Mouse (Mus musculus) T-helper 17 cell (primary cell): Measurements from ENCODE around the gene Ccnt1.

ENCODE experiments used
- in situ Hi-C, 2 experiments: fragments of 300-600 bp; cut with MboI, MseI; formaldehyde crosslinking; loops; 1 replicate in 1 of 2; 2 replicates in 1 of 2; pipeline ENCODE4 v1.15.1; 2025; ENCODE audit warnings: high pct_unique_total_duplicates in 2 of 2

Gene Ccnt1

GRCm38 (mm10) chr15:98546843-98547242, 23.9 kb downstream of the Ccnt1 start:
- in situ Hi-C loops: loop anchor here (10.0 kb wide), 2 partner anchors 472 to 1888 kb away; no protein-coding TSS in a partner anchor

DNA sequence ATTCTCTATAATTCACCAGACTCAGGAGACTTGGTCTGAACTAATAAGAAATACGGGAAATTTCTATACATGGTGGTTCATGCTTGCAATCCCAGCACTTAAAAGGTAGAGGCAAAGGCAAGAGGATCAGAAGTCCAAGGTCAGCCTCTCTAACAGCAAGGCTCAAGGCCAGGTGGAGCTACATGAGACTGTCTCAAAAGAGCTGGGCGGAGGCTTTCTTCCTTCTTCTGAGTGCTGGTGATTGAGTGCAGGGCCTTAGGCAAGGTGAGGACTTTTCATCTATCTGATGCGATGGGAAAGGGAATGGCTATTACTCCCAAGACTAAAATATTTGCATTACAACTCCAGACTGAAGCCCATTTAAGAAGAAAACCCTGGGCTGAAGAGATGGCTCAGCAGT, 25.6 kb downstream of the Ccnt1 start:
- in situ Hi-C loops: loop anchor here (10.0 kb wide), 2 partner anchors 470 to 1890 kb away; no protein-coding TSS in a partner anchor

DNA sequence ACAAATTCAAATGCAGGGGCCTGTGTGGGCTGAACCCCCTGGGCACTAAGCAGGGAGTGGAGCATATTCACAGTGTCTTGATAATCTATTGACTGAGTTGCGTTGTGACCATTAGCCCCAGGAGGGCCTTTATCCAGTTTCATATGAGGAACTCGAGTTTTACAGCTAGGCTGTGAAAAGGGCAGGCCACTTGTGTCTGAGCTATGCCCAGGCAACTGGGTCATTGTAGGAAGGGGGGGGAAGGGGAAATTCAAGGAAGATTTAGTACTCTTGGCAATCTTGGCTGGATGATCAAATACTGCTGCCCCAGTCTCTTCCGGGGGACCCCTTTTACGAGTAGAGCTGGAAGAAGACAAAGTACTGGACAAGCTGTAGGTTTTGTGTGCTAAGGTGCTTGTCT, 27.4 kb downstream of the Ccnt1 start:
- in situ Hi-C loops: loop anchor here (10.0 kb wide), 2 partner anchors 469 to 1891 kb away; no protein-coding TSS in a partner anchor

DNA sequence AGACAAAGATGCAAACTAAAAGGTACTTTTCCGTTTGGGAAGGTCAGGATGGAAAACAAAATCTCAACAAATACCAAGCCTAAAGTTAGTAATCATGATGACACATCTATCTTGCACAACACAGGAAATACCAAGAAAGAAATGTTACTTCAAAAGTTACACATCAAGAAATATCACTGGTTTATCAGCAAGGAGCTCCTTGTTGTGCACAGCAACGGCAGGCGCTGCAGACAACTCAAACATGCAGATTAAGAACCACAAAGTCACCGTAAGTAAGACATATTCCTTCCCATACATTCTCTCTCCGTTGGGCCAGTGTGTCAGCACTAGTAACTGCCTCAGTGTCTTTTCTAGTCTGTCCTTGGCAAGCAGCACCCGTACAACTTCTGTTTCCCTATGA, 29.7 kb downstream of the Ccnt1 start:
- in situ Hi-C loops: loop anchor here (10.0 kb wide), 2 partner anchors 466 to 1894 kb away; no protein-coding TSS in a partner anchor

DNA sequence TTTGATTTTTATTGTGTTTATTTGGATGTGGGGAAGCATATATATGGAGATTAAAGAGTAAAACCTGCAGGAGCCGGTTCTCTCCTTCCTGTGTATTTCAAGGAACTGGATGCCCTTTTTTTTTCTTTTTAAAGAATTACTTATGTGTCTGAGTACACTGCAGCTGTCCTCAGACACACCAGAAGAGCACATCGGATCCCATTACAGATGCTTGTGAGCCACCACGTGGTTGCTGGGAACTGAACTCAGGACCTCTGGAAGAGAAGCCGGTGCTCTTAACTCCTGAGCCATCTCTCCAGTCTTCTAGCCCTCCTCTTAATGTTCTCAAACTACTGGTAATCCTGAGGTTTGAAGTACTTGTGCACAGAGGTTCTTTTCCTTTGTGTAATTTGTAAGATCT, 32.8 kb downstream of the Ccnt1 start:
- in situ Hi-C loops: no loop called here

DNA sequence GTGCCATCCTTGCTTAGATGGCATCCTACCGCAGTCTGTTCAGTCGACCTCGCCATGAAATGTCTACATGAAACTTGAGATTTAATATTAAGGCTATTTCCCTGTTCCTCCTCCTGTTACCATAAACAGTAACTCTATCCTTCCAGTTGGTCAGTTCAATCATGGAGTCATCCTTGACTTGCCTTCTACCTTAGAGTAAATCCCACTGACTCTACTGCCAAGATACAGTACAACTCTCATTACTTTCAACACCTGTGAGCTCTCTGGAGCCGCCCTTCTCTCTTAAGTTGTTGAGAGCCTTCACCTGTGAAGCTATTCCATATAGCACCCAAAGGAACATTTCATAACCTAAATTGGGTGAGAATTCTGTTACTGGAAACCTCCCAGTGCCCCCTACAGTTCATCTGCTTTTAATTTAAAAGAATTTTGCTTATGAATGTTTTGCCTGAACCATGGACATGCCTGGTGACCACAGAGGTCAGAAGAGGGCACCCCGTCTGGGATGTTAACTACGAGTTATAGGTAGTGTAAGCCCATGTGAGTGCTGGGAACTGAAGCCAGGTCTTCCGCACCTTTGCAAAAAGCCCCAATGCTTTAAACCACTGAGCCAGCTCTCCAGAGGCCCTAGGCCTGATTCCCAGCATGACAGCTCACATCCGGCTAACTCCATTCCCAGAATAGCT, 33.8 kb downstream of the Ccnt1 start:
- in situ Hi-C loops: no loop called here

- in situ Hi-C loops: no loop called here
Measured at GRCm38 (mm10) chr15:98535921-98536320, 34.8 kb downstream of the Ccnt1 start.

GRCm38 (mm10) chr15:98533881-98534627, 36.7 kb downstream of the Ccnt1 start, which contains the start of gene Kansl2:
Gene Kansl2, minus strand, starts transcription at chr15:98534264.
- in situ Hi-C loops: no loop called here

DNA sequence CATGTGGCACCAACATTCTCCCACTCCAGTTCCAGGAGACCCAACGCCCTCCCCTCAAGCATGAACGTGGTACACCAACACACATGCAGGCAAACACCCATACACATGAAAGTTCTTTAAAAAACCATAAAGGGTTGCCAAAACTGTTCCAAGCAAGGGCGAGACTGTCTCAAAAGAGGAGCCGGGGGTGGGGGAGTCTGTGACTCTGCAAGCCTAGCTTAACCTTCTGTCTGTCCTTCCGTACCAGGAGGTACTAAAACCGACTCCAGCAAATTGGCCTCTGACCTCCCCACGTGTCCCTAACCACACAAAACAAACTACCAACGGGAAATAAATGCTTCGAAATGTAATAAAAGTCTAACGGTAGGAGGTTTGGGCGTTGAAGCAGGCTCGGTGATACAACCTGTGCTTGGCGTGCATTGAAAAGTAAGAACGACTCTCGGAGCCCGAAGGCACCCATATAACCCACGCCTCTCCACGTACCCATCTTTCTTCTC, 37.6 kb downstream of the Ccnt1 start:
- in situ Hi-C loops: no loop called here

DNA sequence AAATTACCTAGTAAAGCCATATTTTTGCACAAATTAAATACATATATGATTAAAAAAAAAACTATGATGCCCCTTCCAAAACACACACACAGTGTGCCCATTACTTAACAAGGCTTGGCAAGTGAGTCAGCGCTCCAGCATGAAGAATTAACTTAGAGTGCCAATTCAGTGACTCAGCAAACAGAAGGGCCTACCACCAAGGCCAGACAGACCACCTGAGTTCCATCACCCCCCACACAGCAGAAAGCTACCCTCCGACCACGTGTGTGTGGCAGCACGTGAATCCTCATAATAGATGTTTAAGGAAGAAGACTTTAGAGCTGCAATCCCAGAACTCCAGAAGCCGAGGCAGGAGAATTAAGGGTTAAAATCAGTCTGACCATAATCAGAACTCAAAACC, 38.4 kb downstream of the Ccnt1 start:
- in situ Hi-C loops: no loop called here

DNA sequence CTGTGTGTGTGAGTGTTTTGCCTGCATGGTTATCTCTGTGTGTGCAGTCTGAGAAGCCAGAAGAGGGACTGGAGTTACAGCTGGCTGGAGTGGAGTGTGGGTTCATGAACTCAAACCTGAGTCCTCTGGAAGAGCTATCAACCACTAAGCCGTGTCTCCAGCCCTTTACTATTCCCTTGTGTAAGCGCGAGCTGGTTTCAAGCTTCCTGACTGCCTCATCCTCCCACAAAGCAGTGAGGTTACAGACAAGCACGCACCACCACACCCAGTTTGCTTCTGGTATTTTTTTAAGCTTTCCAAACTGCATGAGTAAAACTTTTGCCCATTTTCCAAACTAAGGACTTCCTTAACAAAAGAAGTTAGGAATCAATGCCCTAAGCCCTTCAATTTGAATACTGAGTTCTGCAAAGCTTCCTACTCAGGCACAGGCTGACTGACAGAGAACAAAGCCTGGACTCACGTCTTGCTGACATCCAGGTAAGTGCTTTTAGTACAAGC, 42.6 kb downstream of the Ccnt1 start:
- in situ Hi-C loops: no loop called here

GRCm38 (mm10) chr15:98527056-98527771, 43.5 kb downstream of the Ccnt1 start:
- in situ Hi-C loops: no loop called here

DNA sequence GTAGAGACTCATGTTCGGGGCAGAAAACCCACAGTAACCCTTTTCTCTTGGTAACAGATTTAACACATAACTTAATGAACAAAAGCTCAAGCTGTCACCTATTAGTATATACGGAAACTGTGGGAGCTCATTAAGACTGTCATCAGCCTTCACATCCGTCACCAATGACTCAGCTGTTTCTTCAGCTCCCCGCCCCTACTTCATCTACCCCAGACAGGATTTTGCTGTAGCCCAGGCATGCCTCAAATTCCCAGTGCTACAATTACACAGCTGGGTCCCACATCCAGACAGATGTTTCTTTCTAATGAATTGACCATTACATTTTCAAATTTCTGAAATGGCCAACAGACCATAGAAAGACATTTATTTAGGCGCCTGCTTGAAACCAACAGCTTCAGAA, 44.7 kb downstream of the Ccnt1 start:
- in situ Hi-C loops: no loop called here

DNA sequence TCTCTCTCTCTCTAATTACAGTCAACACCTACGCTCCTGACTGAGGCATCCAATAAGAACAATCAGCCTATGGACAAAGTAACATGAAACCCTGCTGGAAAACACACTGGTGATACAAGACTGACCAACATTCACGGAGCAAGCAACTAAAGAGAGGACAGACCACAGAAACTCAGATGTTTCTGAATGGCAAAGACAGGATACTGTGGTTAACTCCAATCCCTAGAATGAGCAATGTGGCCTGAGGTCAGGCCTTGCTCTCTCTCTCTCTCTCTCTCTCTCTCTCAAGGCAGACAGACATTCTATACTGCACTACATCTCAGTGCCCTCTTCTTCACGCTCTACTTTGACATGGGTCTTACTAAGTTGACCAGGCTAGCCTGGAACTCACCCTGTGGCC, 49.5 kb downstream of the Ccnt1 start:
- in situ Hi-C loops: no loop called here

DNA sequence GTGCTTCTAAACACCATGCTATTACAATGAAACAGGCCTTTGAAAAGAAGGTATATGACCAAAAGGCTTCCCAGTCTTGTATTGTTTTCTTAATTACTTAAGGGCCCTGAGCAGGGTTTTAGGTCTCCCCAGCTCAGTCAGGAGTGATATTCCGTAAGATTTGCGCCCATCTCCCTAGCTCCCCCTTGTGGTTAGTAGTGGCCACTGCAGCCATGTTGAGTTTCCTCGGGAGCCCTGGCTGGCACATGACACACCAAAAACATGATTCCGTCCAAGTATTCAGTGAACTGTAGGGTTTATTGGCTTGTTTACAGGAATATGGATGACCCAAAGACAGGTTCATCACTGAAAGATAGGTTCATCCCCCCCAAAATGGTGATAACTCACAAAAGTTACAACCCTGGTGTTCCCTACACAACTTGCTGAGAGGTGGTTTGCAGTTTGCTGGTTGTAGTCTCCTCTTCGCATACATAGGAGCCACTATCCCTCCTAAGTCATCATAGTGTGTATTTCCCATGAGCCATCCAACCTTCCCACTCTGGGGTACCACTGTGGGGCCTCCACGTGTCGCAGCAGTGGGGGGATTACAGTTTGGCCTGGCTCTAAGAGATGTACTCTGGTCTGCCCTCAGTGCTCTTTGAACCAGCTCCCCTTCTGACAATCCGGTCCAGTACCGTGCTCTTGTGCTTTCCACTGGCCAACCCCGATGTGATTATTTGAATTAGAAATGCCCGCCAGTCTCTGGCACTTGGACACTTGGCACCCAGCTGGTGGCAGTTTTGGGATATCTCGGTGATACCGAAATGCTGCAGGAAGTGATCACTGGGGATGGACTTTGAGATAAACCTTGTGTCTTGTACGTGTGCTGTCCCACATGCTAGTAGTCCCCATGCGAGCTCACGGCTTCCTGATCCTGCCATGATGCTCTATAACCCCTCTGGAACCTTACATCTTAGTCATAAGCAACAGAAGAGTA, 53.1 kb downstream of the Ccnt1 start:
- in situ Hi-C loops: loop anchor here in 1 of 2 experiments (10.0 kb wide), 1 partner anchor 517 kb away; no protein-coding TSS in a partner anchor

- in situ Hi-C loops: loop anchor here in 1 of 2 experiments (10.0 kb wide), 1 partner anchor 520 kb away; no protein-coding TSS in a partner anchor
Measured at GRCm38 (mm10) chr15:98514845-98515244, 55.9 kb downstream of the Ccnt1 start.

DNA sequence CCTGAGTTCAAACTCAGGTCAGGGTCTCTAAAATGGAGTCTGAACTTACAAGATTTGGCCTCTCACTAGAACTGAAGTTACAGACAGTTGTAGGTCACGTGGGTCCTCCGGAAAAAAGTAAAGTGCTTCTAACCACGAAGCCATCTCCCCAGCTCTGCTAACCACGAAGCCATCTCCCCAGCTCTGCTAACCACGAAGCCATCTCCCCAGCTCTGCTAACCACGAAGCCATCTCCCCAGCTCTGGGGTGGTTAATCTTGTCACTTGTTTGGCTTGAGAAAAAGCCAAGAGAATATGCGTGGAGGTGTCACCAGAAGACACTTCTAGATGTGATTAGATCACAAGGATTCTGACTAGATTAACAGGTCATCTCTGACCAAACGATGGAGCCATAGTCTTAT, 56.6 kb downstream of the Ccnt1 start:
- in situ Hi-C loops: loop anchor here in 1 of 2 experiments (10.0 kb wide), 1 partner anchor 521 kb away; no protein-coding TSS in a partner anchor

GRCm38 (mm10) chr15:98513676-98514075, 57.0 kb downstream of the Ccnt1 start:
- in situ Hi-C loops: loop anchor here in 1 of 2 experiments (10.0 kb wide), 1 partner anchor 521 kb away; no protein-coding TSS in a partner anchor

DNA sequence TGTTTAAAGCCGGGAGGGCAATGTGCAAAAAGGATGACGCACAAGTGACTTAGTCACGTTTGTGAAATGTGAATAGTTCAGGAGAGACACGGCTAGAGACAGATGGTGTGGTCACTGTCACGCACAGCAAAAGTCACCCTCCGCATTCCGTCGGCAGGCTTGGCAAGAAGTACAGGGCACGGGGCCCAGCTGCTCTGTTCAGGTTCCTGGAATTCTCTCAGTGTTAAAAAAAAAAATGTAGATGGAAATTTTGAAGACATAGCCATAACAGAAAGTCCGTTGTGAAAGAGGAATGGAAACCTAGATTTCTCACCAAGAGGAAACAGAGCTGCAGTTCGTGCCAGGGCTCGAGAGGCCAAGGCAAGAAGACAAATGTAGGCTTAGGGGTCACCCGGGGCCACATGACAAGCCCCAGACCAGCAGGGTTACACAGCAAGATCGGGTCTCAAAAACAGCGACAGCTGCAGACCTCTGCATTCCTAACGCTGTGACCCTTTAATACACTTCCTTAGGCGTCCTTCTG, 57.9 kb downstream of the Ccnt1 start:
- in situ Hi-C loops: loop anchor here in 1 of 2 experiments (10.0 kb wide), 1 partner anchor 522 kb away; no protein-coding TSS in a partner anchor

GRCm38 (mm10) chr15:98512232-98512631, 58.5 kb downstream of the Ccnt1 start:
- in situ Hi-C loops: loop anchor here in 1 of 2 experiments (10.0 kb wide), 1 partner anchor 523 kb away; no protein-coding TSS in a partner anchor
